Comparison of ENCODE assay signal across 17 mouse cellular contexts in the genomic region with DNA sequence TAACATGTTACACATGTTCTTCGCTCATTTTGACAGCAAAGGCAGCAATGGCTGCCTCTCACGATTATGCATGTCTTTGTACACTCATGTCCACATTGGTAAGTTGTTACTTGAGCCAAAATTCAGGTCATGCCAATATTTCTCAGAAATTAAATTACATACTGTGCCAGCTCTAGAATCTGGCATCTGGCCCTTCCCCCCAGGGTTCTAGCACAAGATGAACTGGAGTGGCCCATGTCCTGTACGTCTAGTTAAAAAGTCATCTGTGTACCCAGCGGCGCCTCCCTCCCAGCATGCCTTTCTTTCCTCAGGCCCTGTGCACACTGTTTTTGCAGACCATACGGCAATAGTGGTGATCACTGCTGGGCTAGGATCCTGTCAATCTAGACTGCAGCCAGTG. TPM values are rescaled to one million over a fixed set of nuclear protein-coding genes. Genes with fewer than 3 reads are reported as not detected.
"Had no signal": no experiment of that assay in that cellular context is flagged by ENCODE, and none has a peak within 500 bp of the region (broad histone marks: within the 10 kb centered on the region; RNA-seq: fewer than 3 reads in every experiment).

No protein-coding gene starts in this region.

- DNase-seq: retina, postnatal 1 day; right cerebral cortex, adult 18-20 months; right cerebral cortex, postnatal 14 days; right cerebral cortex, postnatal 25 days; right cerebral cortex, postnatal 4 days; spleen, adult 18-20 months; thymus, adult 18-20 months; thymus, adult 2 months; thymus, postnatal 14 days; thymus, postnatal 25 days; thymus, postnatal 36 days; thymus, postnatal 4 days had no signal

- H3K4me1 ChIP-seq: neural tube, embryonic 13.5 days; neural tube, embryonic 15.5 days; stomach, embryonic 15.5 days had no signal

- H3K27ac ChIP-seq: neural tube, embryonic 13.5 days; neural tube, embryonic 15.5 days; stomach, embryonic 15.5 days; stomach, postnatal 0 days had no signal

- H3K4me3 ChIP-seq: neural tube, embryonic 13.5 days; neural tube, embryonic 15.5 days; stomach, embryonic 15.5 days had no signal

- H3K27me3 ChIP-seq: neural tube, embryonic 13.5 days; neural tube, embryonic 15.5 days; stomach, embryonic 15.5 days had no signal

RNA-seq across cellular contexts. Expression of gene Cxcl12, which starts 23.4 kb away (rescaled TPM):
- total RNA-seq: neutrophil, adult 5-6 weeks had no signal
